Mouse (Mus musculus): Measurements from ENCODE around the gene Ears2. TPM values are rescaled to one million over a fixed set of nuclear protein-coding genes. Genes with fewer than 3 reads are reported as not detected.
A peak's percentile ranks its signal among the peaks of the same experiment; 100 is the strongest.

Ears2 gene
- total RNA-seq, 2 experiments from 2014 or later = 8.3 to 9.0 TPM

DNA sequence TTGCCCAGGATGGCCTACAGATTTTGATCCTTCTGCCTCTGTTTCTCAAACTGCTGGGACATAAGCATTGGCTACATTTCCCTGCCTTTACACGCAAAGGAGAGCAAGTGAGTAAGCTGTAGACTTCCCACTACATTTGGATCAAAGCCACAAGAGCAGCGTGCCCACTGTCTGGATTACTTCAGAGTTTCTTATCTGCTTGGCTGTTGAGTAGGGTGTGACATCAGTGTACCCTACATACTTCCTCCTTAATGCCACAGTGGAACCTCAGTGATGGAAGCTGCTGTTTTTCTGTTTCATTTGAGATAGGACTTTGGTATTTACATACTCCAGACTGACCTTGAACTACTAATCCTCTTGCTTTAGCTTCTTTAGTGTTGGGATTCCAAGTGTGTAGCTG lies 20.2 kb downstream of the Ears2 start:
- intact Hi-C loops (cut with DNase I) = no loop called here
- peak in 1 of 2 experiments; percentile 29 for DNase-seq (ENCODE audit: low spot score in 2 of 2)

DNA sequence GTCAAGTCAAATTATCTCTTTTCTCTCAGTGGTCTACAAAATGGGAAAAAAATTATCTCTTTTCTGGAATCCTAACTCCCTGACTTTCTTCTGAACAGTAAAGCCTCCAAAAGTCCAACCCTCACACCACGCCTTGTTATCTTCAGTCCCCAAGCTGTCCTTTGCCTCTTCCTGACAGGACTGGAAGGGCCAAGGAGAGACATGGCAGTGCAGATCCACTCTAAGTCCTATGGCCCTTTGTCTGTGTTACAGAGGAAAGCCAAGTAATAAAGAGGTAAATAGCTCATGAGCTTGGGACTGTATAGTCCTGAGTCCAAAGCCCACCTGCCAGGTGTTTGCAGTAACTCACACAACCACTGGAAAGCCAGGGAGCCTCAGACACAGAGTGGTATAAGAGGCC lies 21.4 kb downstream of the Ears2 start:
- intact Hi-C loops (cut with DNase I) = no loop called here
- no peak for DNase-seq (ENCODE audit: low spot score in 2 of 2)

DNA sequence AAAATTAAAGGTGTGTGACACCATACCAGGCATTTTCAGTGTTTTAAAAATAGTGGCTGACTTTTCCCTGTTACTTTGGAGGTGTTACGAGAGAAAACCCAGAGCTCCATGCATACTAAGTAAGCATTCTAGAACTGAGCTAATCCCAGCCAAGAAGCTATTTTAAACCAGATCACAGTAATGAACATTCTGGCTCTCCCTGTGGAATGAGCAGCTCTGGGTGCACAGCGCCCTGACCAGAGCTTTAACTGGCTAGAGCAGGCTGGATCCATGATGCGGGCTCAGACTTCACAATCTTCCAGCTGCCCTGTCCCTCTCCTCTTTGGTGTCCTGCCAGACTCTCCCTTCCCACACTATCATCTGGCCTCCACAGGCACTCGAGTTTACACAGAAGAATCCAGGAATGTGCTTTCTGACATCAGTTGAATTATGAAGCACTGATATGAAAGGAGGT lies 21.9 kb downstream of the Ears2 start:
- intact Hi-C loops (cut with DNase I) = no loop called here
- peak; percentile 15 to 80 for DNase-seq (ENCODE audit: low spot score in 2 of 2)

- DNase-seq (ENCODE audit: low spot score in 2 of 2) = no peak
- intact Hi-C loops (cut with DNase I) = no loop called here
Observed at GRCm38 (mm10) chr7:122044106-122044505, 23.0 kb downstream of the Ears2 start.

- DNase-seq (ENCODE audit: low spot score in 2 of 2) = peak in 1 of 2 experiments; percentile 39
- intact Hi-C loops (cut with DNase I) = no loop called here
Observed at GRCm38 (mm10) chr7:122034348-122034747, 32.7 kb downstream of the Ears2 start.

- intact Hi-C loops (cut with DNase I) = no loop called here
- peak in 1 of 2 experiments; percentile 41 for DNase-seq (ENCODE audit: low spot score in 2 of 2)
Observed at GRCm38 (mm10) chr7:122033371-122033770, 33.7 kb downstream of the Ears2 start.

DNA sequence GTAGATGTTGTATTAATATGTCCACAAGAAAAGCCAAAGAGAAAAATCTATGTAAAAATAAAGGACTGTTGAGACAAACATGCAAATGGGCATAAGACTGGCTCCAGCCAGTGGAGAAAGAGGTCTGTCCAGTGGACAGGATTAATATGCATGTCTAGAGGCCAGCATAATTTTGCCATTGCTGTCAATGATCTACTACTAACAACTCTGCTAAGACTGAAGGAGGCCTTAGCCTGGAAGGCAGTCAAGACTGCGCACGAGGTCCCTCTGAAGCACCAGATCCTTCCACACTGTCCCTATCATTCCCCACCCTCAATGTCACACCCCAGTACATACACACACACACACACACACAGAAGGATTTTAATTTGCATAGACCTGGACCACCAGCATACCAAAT lies 44.9 kb downstream of the Ears2 start:
- no peak for DNase-seq (ENCODE audit: low spot score in 2 of 2)
- intact Hi-C loops (cut with DNase I) = no loop called here

DNA sequence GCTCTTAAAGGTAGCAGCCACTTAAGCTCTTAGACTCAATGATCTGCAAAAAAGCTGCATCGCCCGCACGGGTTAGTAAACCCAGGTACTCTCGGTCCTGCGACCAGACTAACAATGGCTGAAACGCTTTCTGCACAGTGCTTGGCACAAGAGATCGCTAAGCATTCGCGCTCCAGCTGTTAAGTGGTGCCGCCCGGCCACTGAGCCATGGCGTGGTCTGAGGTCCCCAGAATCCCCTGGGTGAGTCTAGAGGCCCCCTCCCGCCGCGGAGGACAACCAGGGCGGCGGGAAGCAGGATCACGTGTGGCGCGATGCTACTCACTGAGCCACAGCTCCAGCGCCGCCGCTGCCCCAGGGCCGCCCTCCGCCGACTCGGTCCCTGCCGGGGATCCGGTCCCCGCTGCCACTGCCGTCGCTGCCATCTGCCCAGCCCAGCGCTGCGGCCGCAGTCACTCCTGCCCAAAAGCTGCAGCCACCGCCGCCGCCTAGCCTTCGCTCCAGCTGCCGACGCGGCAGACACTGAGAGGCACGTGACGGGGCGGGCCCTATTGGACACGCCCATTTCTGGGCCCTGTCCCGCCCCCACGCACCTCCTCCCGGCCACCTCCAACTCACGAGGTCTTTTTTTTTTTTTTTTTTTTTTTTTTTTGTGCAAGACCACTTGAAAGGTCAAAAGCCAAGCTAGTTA lies 46.3 kb downstream of the Ears2 start, which contains the start of gene Gga2:
Gga2 (minus strand) TSS at position 556 of the 688 bp plus-strand sequence.
- intact Hi-C loops (cut with DNase I) = no loop called here

GRCm38 (mm10) chr7:122020273-122020666 lies 46.8 kb downstream of the Ears2 start:
- intact Hi-C loops (cut with DNase I) = no loop called here
- peak; percentile 17 to 30 for DNase-seq (ENCODE audit: low spot score in 2 of 2)

More for the DNA sequence above, 46.3 kb downstream of the Ears2 start, which contains the start of gene Gga2:
- peak; percentile 88 to 90 for DNase-seq (ENCODE audit: low spot score in 2 of 2)

DNA sequence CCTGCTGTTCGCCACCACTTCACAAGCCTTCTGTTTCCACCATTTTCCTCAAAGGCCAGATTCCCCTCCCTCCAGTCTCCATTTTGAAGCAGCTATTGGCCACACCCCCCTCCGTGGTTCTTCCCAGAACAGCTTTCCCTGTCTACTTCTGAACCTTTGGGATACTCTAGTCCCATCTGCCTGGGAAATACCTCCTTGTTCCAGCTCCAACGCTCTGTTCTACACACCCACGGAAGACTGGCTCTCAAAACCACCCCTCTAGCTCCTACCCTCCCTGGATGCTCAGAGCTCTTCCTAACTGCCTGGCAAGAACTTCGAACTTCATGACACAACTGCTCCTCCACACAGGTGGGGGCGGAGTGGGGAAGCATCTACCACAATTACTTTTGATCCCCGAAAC lies 48.1 kb downstream of the Ears2 start:
- peak; percentile 50 to 89 for DNase-seq (ENCODE audit: low spot score in 2 of 2)
- intact Hi-C loops (cut with DNase I) = loop anchor here (2.0 kb wide), 1 partner anchor 48 kb away; the partner anchor contains the start of genes Ears2 and Ubfd1

GRCm38 (mm10) chr7:122018247-122018646 lies 48.8 kb downstream of the Ears2 start:
- DNase-seq (ENCODE audit: low spot score in 2 of 2) = no peak
- intact Hi-C loops (cut with DNase I) = loop anchor here (2.0 kb wide), 1 partner anchor 49 kb away; the partner anchor contains the start of genes Ears2 and Ubfd1

- intact Hi-C loops (cut with DNase I) = no loop called here
- no peak for DNase-seq (ENCODE audit: low spot score in 2 of 2)
Observed at GRCm38 (mm10) chr7:122015734-122016133, 51.3 kb downstream of the Ears2 start.

DNA sequence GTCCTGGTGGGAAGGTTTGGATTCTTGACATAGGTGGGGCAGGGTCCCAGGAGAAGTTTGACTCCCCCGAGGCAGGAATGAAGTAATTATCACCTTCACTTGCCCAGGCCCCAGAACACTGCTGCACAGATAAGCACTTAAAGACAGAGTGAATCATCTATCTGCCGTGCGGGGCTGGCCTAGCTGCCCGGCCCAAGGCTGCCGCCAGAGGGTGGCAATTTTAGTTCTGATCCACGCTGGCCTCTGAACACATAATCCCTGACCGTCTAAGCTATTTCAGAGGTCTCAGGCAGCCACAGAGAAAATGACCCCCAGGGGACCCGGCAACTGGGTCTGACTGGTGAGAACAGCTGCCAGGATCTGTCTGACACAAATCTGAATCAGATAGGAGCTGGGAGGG lies 52.0 kb downstream of the Ears2 start:
- intact Hi-C loops (cut with DNase I) = no loop called here

DNA sequence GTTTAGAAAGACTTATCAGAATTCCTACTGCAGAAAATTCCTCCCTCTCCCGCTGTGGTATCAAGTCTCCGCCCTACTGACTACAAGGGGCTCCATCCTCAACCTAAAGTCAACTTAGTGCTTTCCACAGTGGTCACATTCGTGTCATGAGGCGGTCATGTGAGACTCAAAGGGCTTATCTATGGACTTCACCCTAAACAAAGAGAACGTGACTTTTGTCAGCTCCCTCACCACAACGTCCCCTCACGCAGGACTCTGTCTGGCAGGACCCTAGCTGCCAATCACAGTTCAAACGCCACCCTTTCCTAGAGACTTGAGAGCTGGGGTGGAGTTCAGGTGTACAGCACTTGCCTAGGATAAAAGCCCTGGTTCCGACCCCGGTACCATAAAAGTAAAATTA lies 54.1 kb downstream of the Ears2 start:
- no peak for DNase-seq (ENCODE audit: low spot score in 2 of 2)
- intact Hi-C loops (cut with DNase I) = no loop called here

More for the DNA sequence above, 52.0 kb downstream of the Ears2 start:
- DNase-seq (ENCODE audit: low spot score in 2 of 2) = no peak

GRCm38 (mm10) chr7:122012370-122012769 lies 54.7 kb downstream of the Ears2 start:
- intact Hi-C loops (cut with DNase I) = no loop called here
- no peak for DNase-seq (ENCODE audit: low spot score in 2 of 2)

- intact Hi-C loops (cut with DNase I) = no loop called here
- no peak for DNase-seq (ENCODE audit: low spot score in 2 of 2)
Observed at GRCm38 (mm10) chr7:122000396-122000795, 66.7 kb downstream of the Ears2 start.

- DNase-seq (ENCODE audit: low spot score in 2 of 2) = no peak
- intact Hi-C loops (cut with DNase I) = no loop called here
Observed at GRCm38 (mm10) chr7:121995961-121996360, 71.1 kb downstream of the Ears2 start.

Data from left cerebral cortex, postnatal 25 days (tissue).